Mouse (Mus musculus) midbrain, embryonic 14.5 days (tissue): Measurements from ENCODE around the gene Vmn1r55. TPM values are rescaled to one million over a fixed set of nuclear protein-coding genes. Genes with fewer than 3 reads are reported as not detected.
"Not testable (repeated sequence)": the region's sequence is repeated elsewhere in the genome, so short reads cannot be mapped to it uniquely, and the experiment has no call there.

Source experiments
- ATAC-seq: fragments of 200-750 bp; cut with Nextera tagmentation; 2 replicates; pipeline ENCODE4 v1.8.0; 2017; ENCODE audit warnings: moderate number of reproducible peaks, moderate library complexity; ENCODE audit not compliant: low FRiP score, low TSS enrichment
- DNase-seq: peaks from one replicate; pipeline ENCODE4 v3.0.0-alpha.2; 2015
- H3K27ac ChIP-seq: fragments of 300-500 bp; sonication (generic); replicated peaks from 2 replicates; pipeline ENCODE4 v1.5.1; 2014; ENCODE audit warnings: mild to moderate bottlenecking, low read depth, low read length, moderate library complexity
- H3K27me3 ChIP-seq: fragments of 300-500 bp; sonication (generic); 2 replicates; pipeline ENCODE4 v1.6.1; 2014; ENCODE audit warnings: low read length, control low read depth, mixed read lengths; ENCODE audit not compliant: control insufficient read depth, insufficient read depth
- H3K36me3 ChIP-seq: fragments of 300-500 bp; sonication (generic); 2 replicates; pipeline ENCODE4 v1.6.1; 2014; ENCODE audit warnings: low read length, control low read depth; ENCODE audit not compliant: control insufficient read depth, insufficient read depth
- H3K4me1 ChIP-seq: fragments of 300-500 bp; sonication (generic); 2 replicates; pipeline ENCODE4 v1.6.1; 2014; ENCODE audit warnings: mild to moderate bottlenecking, antibody characterized with exemption, low read length, control low read depth; ENCODE audit not compliant: control insufficient read depth, insufficient read depth
- H3K4me2 ChIP-seq: fragments of 300-500 bp; sonication (generic); 2 replicates; pipeline ENCODE4 v1.6.1; 2014; ENCODE audit warnings: mild to moderate bottlenecking, low read length, moderate library complexity
- H3K4me3 ChIP-seq: fragments of 300-500 bp; sonication (generic); replicated peaks from 2 replicates; pipeline ENCODE4 v1.5.1; 2014; ENCODE audit warnings: low read depth, low read length
- H3K9ac ChIP-seq: fragments of 300-500 bp; sonication (generic); replicated peaks from 2 replicates; pipeline ENCODE4 v1.6.1; 2014; ENCODE audit warnings: mild to moderate bottlenecking, low read length, moderate library complexity
- H3K9me3 ChIP-seq: fragments of 300-500 bp; sonication (generic); 2 replicates; pipeline ENCODE4 v1.6.1; 2016; ENCODE audit warnings: low read length, control low read depth, mixed read lengths; ENCODE audit not compliant: control insufficient read depth
- WGBS: fragments of 180-500 bp; shearing (Covaris S2); extraction: QIAGEN DNeasy Blood & Tissue Kit; methylation state at CpG from one replicate; pipeline ENCODE4 v1.1.7; 2014; 5-methylcytosine and 5-hydroxymethylcytosine counted together
- polyA plus RNA-seq: library from polyadenylated mRNA; unstranded; fragments of >200 nt; fragmentation: Nextera tagmentation; extraction: Ambion mirVana; gene quantifications from 2 replicates; pipeline ENCODE4 v1.2.1, GENCODE M21; 2014

The Vmn1r55 gene
- polyA plus RNA-seq: 0.01 TPM in 1 of 2 replicates, not detected in the other

DNA sequence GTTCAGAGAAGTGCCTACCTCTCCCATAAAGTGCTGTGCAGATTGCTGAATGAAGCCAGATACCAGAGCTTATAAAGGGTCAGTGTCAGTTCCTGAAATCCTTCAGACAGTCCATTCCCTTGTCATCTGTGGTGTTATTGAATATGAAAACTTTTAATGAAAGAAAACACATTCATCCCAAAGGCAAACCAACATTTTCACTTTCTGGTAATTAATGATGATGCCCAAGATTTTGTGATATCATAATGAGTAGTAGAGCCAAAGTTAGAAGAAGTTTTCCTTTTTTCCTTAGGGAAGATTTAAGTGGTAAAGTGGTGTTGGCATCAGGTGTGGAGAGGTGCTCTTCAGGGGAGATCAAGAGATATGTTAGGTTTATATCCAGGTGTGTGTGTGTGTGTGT, at the start of gene Vmn1r55:
Vmn1r55 (minus strand) TSS at position 101 of the 400 bp plus-strand sequence.
- not testable (repeated sequence) for H3K4me3 ChIP-seq, H3K9me3 ChIP-seq, H3K27ac ChIP-seq, H3K4me2 ChIP-seq, ATAC-seq, H3K36me3 ChIP-seq, H3K4me1 ChIP-seq, H3K27me3 ChIP-seq, DNase-seq, H3K9ac ChIP-seq

DNA sequence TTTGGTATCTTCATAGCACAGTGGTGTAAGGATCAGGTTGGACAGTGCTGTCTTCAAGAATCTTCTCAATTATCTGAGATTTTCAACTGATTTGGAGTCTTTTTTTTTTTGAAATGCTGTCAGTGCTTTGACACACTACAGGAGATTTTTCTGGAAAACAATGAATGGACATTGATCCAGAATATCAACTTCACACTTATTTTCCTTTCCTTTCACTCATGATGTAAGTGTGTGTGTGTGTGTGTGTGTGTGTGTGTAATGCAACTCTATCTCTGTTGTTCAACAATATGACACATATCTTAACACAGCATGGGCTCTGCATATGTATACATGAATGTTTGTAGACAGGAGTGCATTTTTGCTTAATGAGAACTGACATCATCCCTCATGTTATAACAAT, 47.2 kb upstream of the Vmn1r55 start, which contains the start of gene Vmn1r56:
Vmn1r56 (minus strand) TSS at position 101 of the 400 bp plus-strand sequence.
- H3K27ac ChIP-seq, H3K4me1 ChIP-seq, DNase-seq, H3K27me3 ChIP-seq, H3K4me3 ChIP-seq, ATAC-seq, H3K36me3 ChIP-seq, H3K9me3 ChIP-seq, H3K9ac ChIP-seq, H3K4me2 ChIP-seq: not testable (repeated sequence)

DNA sequence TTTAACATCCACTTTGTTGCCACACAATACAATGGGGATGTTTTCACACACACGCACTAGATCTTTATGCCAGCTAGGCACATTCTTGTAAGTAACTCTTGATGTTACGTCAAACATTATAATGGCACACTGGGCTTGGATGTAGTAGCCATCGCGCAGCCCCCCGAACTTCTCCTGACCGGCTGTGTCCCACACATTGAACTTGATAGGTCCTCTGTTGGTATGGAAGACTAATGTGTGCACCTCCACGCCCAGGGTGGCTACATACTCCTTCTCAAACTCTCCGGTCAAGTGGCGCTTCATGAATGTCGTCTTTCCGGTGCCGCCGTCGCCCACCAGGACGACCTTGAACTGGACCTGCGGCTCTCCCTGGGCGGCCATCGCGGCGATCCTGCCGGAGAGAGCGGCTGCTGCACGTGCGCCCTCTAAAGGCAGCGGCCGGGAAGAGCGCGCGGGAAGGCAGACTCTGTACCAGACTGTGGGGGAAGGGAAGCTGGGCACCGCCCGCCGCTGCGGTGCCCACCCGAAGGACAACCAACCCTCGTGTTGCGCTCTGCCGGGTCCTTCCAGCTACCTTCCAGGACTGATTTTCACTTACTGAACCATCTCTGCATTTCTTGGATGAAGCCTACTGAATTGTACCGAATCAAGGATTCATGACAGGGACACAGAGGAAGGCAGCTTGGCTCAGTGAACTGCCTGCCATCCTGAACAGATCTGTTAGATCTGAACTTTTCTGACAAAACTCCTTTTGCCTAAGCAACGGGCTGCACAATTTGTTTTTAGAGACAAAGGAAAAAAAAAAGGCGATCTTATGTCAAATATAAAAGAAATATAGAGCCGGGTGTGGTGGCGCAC, 23.7 kb downstream of the Vmn1r55 start, which contains the start of gene Rasl2-9:
Rasl2-9 (minus strand) TSS at position 402 of the 858 bp plus-strand sequence.
- H3K4me2 ChIP-seq: peak within 1 kb of the TSS; percentile 59
- no peak within 1 kb of the TSS for H3K27ac ChIP-seq
- no peaks in the 10 kb centered on the region for H3K36me3 ChIP-seq
- 19% methylated on average over 42 of the region's 42 CpGs for WGBS
- peak; percentile 82 for DNase-seq
- no peaks in the 10 kb centered on the region for H3K4me1 ChIP-seq
- peak within 1 kb of the TSS; percentile 23 for H3K9ac ChIP-seq
- H3K27me3 ChIP-seq: no peaks in the 10 kb centered on the region
- peak; percentile 63; the same call in 1 of the 2 replicates for ATAC-seq
- H3K4me3 ChIP-seq: peak within 1 kb of the TSS; percentile 30
- H3K9me3 ChIP-seq: no peaks in the 10 kb centered on the region

DNA sequence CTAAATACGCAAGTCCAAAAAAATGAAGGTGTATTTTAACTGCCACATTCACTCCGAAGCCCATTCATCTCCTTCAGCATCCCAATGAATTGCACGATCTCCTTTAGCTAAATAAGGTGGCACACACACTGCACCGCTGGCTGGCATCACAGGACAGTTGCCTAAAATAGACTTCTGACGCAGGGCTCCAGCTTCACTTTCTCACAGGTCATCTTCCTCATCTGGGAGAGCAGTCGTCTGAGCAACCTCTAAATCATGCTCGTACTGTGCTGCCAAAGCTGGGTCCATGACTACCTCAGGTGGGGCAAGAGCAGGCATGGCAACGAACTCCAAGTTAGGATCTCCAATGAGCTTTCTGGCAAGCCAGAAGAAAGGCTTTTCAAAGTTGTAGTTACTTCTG, 24.4 kb downstream of the Vmn1r55 start:
- 88% methylated on average over 8 of the region's 8 CpGs for WGBS
- Histone ChIP-seq H3K4me2 (no peak overlapping the region), H3K27ac (no peak overlapping the region), H3K36me3 (no peaks in the 10 kb centered on the region), H3K27me3 (no peaks in the 10 kb centered on the region), H3K9ac (no peak overlapping the region), H3K4me1 (no peaks in the 10 kb centered on the region), H3K9me3 (no peaks in the 10 kb centered on the region), H3K4me3 (no peak overlapping the region; the same call in 1 of the 2 replicates)
- ATAC-seq: no peak
- DNase-seq: no peak

DNA sequence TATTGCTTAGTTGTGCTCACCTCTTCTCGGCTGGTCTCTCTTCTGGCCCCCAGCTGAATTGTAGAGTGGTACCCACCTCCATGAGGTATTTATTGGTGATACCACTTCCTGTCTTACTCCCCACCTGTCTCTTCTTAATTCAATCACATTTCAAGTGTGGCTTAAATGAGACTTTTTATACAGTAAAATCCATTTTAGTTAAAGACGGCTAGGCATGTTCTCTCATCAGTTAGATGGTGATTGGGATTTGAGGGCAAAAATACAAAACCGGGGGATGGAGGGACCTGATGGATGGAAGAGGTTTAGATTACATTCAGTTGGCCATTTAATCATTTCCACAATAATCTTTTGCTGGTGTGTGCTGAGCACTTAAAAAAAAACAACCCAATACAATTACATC, 32.6 kb downstream of the Vmn1r55 start, which contains the start of gene Rfpl4:
Rfpl4 (minus strand) TSS at position 101 of the 400 bp plus-strand sequence.
- no peaks in the 10 kb centered on the region for H3K27me3 ChIP-seq
- no peaks in the 10 kb centered on the region for H3K9me3 ChIP-seq
- ATAC-seq (no peak), DNase-seq (no peak)
- no peak within 1 kb of the TSS for H3K4me3 ChIP-seq
- no peaks in the 10 kb centered on the region for H3K36me3 ChIP-seq
- no peaks in the 10 kb centered on the region for H3K4me1 ChIP-seq
- 82% methylated on average over 3 of the region's 3 CpGs for WGBS
- no peak within 1 kb of the TSS for H3K27ac ChIP-seq
- no peak within 1 kb of the TSS for H3K4me2 ChIP-seq
- no peak within 1 kb of the TSS for H3K9ac ChIP-seq

DNA sequence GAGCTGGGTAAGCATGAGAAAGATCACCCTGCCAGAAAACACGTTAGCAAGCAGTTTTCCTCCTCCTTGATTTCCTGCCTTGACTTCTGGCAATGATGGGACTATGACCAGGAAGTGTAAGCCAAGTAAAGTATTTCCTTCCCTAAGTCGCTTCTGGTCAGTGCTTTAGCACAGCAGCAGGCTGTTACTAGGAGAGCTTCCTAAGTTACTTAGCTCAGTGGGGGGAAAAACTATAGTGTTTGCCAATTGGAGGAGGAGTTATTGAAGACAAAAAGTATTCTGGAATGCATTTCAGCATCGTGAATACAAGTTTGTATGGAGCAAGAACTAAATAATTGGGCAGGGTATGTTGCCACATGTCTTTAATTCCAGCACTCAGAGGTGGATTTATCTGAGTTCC, 36.8 kb downstream of the Vmn1r55 start:
- no peak overlapping the region for H3K4me2 ChIP-seq
- no peaks in the 10 kb centered on the region for H3K4me1 ChIP-seq
- H3K9ac ChIP-seq: no peak overlapping the region
- no peaks in the 10 kb centered on the region for H3K27me3 ChIP-seq
- ATAC-seq: no peak
- no peaks in the 10 kb centered on the region for H3K36me3 ChIP-seq
- 60% methylated on average over 3 of the region's 3 CpGs for WGBS
- no peak overlapping the region for H3K27ac ChIP-seq
- no peak for DNase-seq
- no peaks in the 10 kb centered on the region for H3K9me3 ChIP-seq
- no peak overlapping the region for H3K4me3 ChIP-seq

DNA sequence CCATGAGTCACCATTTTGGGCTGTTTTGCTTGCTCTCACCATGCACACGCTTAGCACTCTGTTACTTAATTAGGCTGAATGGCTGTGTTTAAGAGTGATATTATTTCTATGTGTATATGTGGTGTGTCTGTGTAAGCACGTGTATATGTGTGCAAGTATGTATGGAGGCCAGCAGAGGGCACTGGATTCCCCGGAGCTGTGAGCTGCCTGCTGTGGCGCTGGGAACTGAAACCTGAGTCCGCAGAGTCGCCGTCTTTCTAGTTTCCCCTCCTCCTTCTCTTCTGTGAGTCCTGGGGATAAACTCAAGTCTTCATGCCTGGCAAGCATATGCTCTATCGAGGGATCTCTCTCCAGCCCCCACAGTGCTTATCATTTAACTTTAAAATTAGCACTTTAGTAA, 40.2 kb downstream of the Vmn1r55 start:
- WGBS: 78% methylated on average over 8 of the region's 8 CpGs
- DNase-seq: no peak
- Histone ChIP-seq H3K9me3 (no peaks in the 10 kb centered on the region), H3K9ac (no peak overlapping the region), H3K4me1 (no peaks in the 10 kb centered on the region), H3K4me2 (no peak overlapping the region), H3K4me3 (no peak overlapping the region), H3K27ac (no peak overlapping the region), H3K36me3 (no peaks in the 10 kb centered on the region), H3K27me3 (no peaks in the 10 kb centered on the region)
- no peak for ATAC-seq

DNA sequence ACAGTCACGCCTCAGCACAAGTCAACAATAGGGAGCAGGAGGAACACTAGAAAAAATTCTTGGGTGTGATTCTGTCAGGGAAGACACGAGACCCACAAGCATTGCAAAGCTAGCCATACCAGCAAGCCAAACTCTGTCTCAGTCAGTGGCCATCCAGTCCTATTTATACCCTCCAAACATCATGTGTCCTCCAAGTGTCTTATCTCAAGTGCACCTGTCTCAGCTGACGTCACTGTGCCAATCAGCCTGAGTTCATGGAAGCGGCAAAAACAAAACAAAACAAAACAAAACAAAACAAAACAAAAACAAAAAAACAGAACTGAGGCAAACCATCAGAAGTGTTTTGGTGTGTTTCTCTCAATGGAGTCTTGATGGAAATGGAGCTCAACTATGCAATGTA, 41.2 kb downstream of the Vmn1r55 start:
- Histone ChIP-seq H3K4me3 (no peak overlapping the region), H3K9me3 (no peaks in the 10 kb centered on the region), H3K4me1 (no peaks in the 10 kb centered on the region), H3K36me3 (no peaks in the 10 kb centered on the region), H3K4me2 (no peak overlapping the region), H3K9ac (no peak overlapping the region), H3K27ac (no peak overlapping the region), H3K27me3 (no peaks in the 10 kb centered on the region)
- DNase-seq (no peak), ATAC-seq (no peak)
- WGBS: 81% methylated on average over 4 of the region's 4 CpGs

DNA sequence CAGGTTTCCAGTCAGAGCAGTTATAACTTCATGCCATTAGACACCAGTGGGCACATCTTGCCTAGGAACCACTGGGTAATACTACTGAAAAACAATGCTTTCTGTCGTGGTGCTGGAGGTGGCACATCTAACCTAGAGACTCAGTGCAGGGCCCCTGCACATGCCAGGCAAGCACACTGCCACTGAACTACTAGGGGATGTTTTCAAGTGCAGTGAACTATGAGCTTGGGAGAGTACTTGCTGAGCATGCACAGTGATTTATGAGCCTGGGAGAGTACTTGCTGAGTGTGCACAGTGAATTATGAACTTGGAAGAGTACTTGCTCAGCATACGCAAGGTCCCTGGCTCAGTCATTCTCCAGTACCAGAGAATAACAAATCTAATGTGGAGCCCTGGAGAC, 46.9 kb downstream of the Vmn1r55 start:
- no peak for ATAC-seq
- no peak overlapping the region for H3K4me3 ChIP-seq
- no peak overlapping the region for H3K27ac ChIP-seq
- no peaks in the 10 kb centered on the region for H3K4me1 ChIP-seq
- 88% methylated on average over 2 of the region's 2 CpGs for WGBS
- H3K36me3 ChIP-seq: peaks cover 18% of the 10 kb centered on the region
- H3K9ac ChIP-seq: no peak overlapping the region
- H3K27me3 ChIP-seq: no peaks in the 10 kb centered on the region
- DNase-seq: no peak
- no peak overlapping the region for H3K4me2 ChIP-seq
- H3K9me3 ChIP-seq: no peaks in the 10 kb centered on the region
